Mouse (Mus musculus) urinary bladder, adult 18-20 months (tissue): ENCODE data around the gene Ttc7b.

Experiments
- DNase-seq, 2 experiments: peaks; one replicate each; pipeline ENCODE4 v3.0.0; 2022; ENCODE audit warnings: low spot score in 2 of 2, mixed read lengths in 2 of 2

The Ttc7b gene

GRCm38 (mm10) chr12:100305051-100305673 is 215.5 kb downstream of the Ttc7b start:
- DNase-seq: no peak

GRCm38 (mm10) chr12:100304280-100304679 is 216.3 kb downstream of the Ttc7b start:
- DNase-seq: no peak

GRCm38 (mm10) chr12:100303141-100303540 is 217.5 kb downstream of the Ttc7b start:
- DNase-seq: no peak

GRCm38 (mm10) chr12:100300446-100300845 is 220.2 kb downstream of the Ttc7b start:
- DNase-seq: no peak

GRCm38 (mm10) chr12:100299322-100299726 is 221.3 kb downstream of the Ttc7b start:
- DNase-seq: no peak

GRCm38 (mm10) chr12:100298788-100299187 is 221.8 kb downstream of the Ttc7b start:
- DNase-seq: no peak

GRCm38 (mm10) chr12:100297961-100298360 is 222.7 kb downstream of the Ttc7b start:
- no peak for DNase-seq

GRCm38 (mm10) chr12:100294457-100294856 is 226.2 kb downstream of the Ttc7b start:
- DNase-seq: no peak

GRCm38 (mm10) chr12:100293956-100294355 is 226.7 kb downstream of the Ttc7b start:
- no peak for DNase-seq

- no peak for DNase-seq
Observed at GRCm38 (mm10) chr12:100290711-100291685, 229.6 kb downstream of the Ttc7b start.

- DNase-seq: no peak
Observed at GRCm38 (mm10) chr12:100290178-100290531, 230.5 kb downstream of the Ttc7b start.

- DNase-seq: peak in 1 of 2 experiments; percentile 43
Observed at GRCm38 (mm10) chr12:100289267-100290177, 231.1 kb downstream of the Ttc7b start.

GRCm38 (mm10) chr12:100288018-100288417 is 232.6 kb downstream of the Ttc7b start:
- DNase-seq: no peak

GRCm38 (mm10) chr12:100287565-100287964 is 233.1 kb downstream of the Ttc7b start:
- no peak for DNase-seq

GRCm38 (mm10) chr12:100283283-100283682 is 237.3 kb downstream of the Ttc7b start:
- DNase-seq: no peak

GRCm38 (mm10) chr12:100282025-100282885 is 238.4 kb downstream of the Ttc7b start:
- peak; percentile 45 to 55 for DNase-seq

GRCm38 (mm10) chr12:100280972-100281794 is 239.4 kb downstream of the Ttc7b start:
- peak; percentile 33 to 37 for DNase-seq

GRCm38 (mm10) chr12:100279898-100280297 is 240.7 kb downstream of the Ttc7b start:
- no peak for DNase-seq

- no peak for DNase-seq
Observed at GRCm38 (mm10) chr12:100278358-100278757, 242.3 kb downstream of the Ttc7b start.

GRCm38 (mm10) chr12:100277534-100277905 is 243.1 kb downstream of the Ttc7b start:
- DNase-seq: no peak
